Mouse (Mus musculus) limb, embryonic 11.5 days (tissue): ENCODE measurements around the gene Rps6kc1. TPM values are rescaled to one million over a fixed set of nuclear protein-coding genes. Genes with fewer than 3 reads are reported as not detected.

ENCODE experiments used
- ATAC-seq: fragments of 200-750 bp; cut with Nextera tagmentation; 2 replicates; pipeline ENCODE4 v1.8.0; 2017; ENCODE audit warnings: low read depth; ENCODE audit not compliant: insufficient number of reproducible peaks, low FRiP score, low TSS enrichment
- DNase-seq: peaks from one replicate; pipeline ENCODE4 v3.0.0-alpha.2; 2015; ENCODE audit warnings: low spot score
- H3K27ac ChIP-seq: fragments of 300-500 bp; sonication (generic); replicated peaks from 2 replicates; pipeline ENCODE4 v1.5.1; 2014; ENCODE audit warnings: low read depth, mild to moderate bottlenecking, low read length
- H3K27me3 ChIP-seq: fragments of 300-500 bp; sonication (generic); 2 replicates; pipeline ENCODE4 v1.6.1; 2014; ENCODE audit warnings: mild to moderate bottlenecking, low read length, mixed read lengths; ENCODE audit not compliant: control insufficient read depth, insufficient read depth
- H3K36me3 ChIP-seq: fragments of 300-500 bp; sonication (generic); 2 replicates; pipeline ENCODE4 v1.6.1; 2014; ENCODE audit warnings: mild to moderate bottlenecking, low read length, moderate library complexity, mixed read lengths; ENCODE audit not compliant: control insufficient read depth, insufficient read depth
- H3K4me1 ChIP-seq: fragments of 300-500 bp; sonication (generic); 2 replicates; pipeline ENCODE4 v1.6.1; 2014; ENCODE audit warnings: low read length, mixed read lengths; ENCODE audit not compliant: control insufficient read depth, insufficient read depth
- H3K4me2 ChIP-seq: fragments of 300-500 bp; sonication (generic); 2 replicates; pipeline ENCODE4 v1.6.1; 2014; ENCODE audit warnings: low read depth, mild to moderate bottlenecking, moderate library complexity; ENCODE audit not compliant: severe bottlenecking
- H3K4me3 ChIP-seq: fragments of 300-500 bp; sonication (generic); 2 replicates; pipeline ENCODE4 v1.5.1; 2014; ENCODE audit warnings: low read depth, low read length
- H3K9ac ChIP-seq: fragments of 300-500 bp; sonication (generic); 2 replicates; pipeline ENCODE4 v1.6.1; 2014; ENCODE audit warnings: mild to moderate bottlenecking, low read length
- H3K9me3 ChIP-seq: fragments of 300-500 bp; sonication (generic); 2 replicates; pipeline ENCODE4 v1.6.1; 2016; ENCODE audit warnings: low read length; ENCODE audit not compliant: control insufficient read depth
- WGBS: fragments of 180-500 bp; shearing (Covaris S2); extraction: QIAGEN DNeasy Blood & Tissue Kit; methylation state at CpG from one replicate; pipeline ENCODE4 v1.1.7; 2014; 5-methylcytosine and 5-hydroxymethylcytosine counted together
- polyA plus RNA-seq: library from polyadenylated mRNA; unstranded; fragments of >200 nt; fragmentation: Nextera tagmentation; extraction: Ambion mirVana; gene quantifications from 2 replicates; pipeline ENCODE4 v1.2.1, GENCODE M21; 2014

Rps6kc1 gene
- polyA plus RNA-seq, 1 experiment from 2014 or later = 15.4 TPM

DNA sequence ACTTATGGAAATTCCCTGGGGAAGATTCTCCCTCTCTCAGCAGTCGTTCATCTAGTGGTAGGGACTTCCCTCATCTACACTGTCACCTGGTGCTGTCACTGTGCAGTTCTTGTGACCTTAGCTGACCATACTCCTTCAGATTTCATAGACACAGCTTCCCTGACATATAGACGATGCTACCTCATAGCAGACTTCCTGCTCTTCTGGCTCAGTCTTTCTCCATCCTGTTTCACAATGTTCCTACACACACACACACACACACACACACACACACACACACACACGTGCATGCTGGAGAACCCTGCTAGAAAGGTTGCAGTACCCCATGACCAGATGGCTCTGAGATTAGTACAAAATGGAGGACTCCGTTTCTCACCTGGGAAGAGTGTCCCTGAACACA is 66.2 kb downstream of the Rps6kc1 start:
- Histone ChIP-seq H3K27ac (no peak overlapping the region), H3K27me3 (no peaks in the 10 kb centered on the region), H3K9me3 (no peaks in the 10 kb centered on the region), H3K9ac (no peak overlapping the region), H3K4me2 (no peak overlapping the region), H3K4me1 (no peaks in the 10 kb centered on the region), H3K36me3 (no peaks in the 10 kb centered on the region), H3K4me3 (no peak overlapping the region)
- DNase-seq = no peak
- 84% methylated on average over 4 of the region's 4 CpGs for WGBS
- ATAC-seq = no peak

DNA sequence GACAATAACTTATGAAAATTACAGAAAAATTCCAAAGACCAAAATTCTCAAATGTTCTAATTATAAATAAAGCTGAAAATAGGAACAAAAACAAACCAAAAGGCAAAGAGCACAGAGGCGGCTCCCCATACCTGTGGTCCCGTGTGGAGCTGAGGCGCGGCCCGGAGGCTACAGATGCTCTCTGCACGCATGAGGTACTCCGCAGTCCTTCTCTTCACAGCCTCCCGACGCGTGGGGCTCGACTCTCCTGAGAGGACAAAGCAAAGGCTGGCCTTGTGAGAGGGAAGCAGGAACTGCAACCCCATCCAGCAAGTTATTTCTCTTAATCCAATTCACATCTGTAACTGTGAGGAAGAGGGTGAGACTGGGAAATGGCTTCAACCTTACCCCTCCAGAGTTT is 67.2 kb downstream of the Rps6kc1 start:
- Histone ChIP-seq H3K4me1 (no peaks in the 10 kb centered on the region), H3K4me2 (no peak overlapping the region), H3K9me3 (no peaks in the 10 kb centered on the region), H3K27me3 (no peaks in the 10 kb centered on the region), H3K4me3 (no peak overlapping the region), H3K36me3 (no peaks in the 10 kb centered on the region), H3K27ac (no peak overlapping the region), H3K9ac (no peak overlapping the region)
- WGBS = 92% methylated on average over 11 of the region's 11 CpGs
- ATAC-seq = no peak
- DNase-seq = no peak

DNA sequence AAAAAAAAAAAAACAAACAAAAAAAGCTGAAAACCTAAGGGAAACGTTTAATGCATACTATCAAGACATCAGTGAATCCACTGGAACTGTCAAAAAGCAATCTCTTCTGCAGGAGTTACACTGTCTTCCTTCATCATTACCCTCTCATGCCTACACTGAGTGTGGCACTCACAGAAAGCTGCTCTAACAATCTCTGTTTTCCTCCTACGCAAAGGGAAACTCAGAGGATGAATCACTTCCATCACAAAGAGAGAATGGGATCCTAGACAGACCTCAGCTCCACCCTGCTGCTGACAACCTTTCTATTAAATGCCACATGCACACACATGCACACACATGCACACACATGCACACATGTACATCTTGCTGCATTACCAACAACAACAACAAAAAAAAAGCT is 75.5 kb downstream of the Rps6kc1 start:
- H3K4me1 ChIP-seq = no peaks in the 10 kb centered on the region
- H3K9me3 ChIP-seq = no peaks in the 10 kb centered on the region
- DNase-seq (no peak), ATAC-seq (no peak)
- no peaks in the 10 kb centered on the region for H3K27me3 ChIP-seq
- H3K27ac ChIP-seq = no peak overlapping the region
- WGBS = 89% methylated on average over 2 of the region's 2 CpGs
- no peaks in the 10 kb centered on the region for H3K36me3 ChIP-seq
- no peak overlapping the region for H3K9ac ChIP-seq
- H3K4me2 ChIP-seq = no peak overlapping the region
- H3K4me3 ChIP-seq = no peak overlapping the region

DNA sequence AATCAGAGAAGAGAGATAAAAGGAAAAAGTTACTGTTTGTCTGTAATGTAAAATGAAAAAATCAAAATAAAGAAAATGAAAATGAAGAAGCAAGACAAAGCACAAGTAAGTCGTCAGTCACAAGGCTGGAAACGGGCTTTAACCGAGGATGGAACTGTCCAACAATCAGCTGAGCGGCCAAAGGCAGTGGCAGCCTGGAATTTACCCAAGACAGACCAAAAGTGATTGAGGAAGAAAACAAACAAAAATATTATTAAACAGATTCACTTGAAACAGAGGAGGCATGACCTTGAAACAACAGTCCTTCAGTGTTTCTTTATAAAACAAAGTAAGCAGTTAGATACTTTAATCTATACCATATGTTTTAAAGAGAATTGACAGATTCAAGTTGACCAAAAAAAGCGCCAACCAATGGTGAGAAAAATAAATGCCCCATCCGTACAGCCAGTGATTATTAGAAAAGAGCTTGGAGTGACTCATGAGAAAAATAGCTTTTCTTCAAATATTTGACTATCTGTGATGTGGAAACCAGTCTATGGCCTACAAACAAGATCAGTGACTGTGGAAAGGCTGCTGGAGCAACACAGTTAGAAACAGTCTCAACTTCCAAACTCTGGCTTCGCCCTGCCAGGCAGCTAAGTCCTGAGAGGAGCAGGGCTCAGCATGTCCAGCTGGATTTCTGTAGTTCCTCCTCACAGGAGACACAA is 77.2 kb downstream of the Rps6kc1 start:
- H3K9me3 ChIP-seq = no peaks in the 10 kb centered on the region
- no peak overlapping the region for H3K4me2 ChIP-seq
- no peak for ATAC-seq
- no peak for DNase-seq
- no peaks in the 10 kb centered on the region for H3K4me1 ChIP-seq
- H3K27ac ChIP-seq = no peak overlapping the region
- no peaks in the 10 kb centered on the region for H3K27me3 ChIP-seq
- 82% methylated on average over 7 of the region's 7 CpGs for WGBS
- no peak overlapping the region for H3K9ac ChIP-seq
- H3K36me3 ChIP-seq = no peaks in the 10 kb centered on the region
- H3K4me3 ChIP-seq = no peak overlapping the region

DNA sequence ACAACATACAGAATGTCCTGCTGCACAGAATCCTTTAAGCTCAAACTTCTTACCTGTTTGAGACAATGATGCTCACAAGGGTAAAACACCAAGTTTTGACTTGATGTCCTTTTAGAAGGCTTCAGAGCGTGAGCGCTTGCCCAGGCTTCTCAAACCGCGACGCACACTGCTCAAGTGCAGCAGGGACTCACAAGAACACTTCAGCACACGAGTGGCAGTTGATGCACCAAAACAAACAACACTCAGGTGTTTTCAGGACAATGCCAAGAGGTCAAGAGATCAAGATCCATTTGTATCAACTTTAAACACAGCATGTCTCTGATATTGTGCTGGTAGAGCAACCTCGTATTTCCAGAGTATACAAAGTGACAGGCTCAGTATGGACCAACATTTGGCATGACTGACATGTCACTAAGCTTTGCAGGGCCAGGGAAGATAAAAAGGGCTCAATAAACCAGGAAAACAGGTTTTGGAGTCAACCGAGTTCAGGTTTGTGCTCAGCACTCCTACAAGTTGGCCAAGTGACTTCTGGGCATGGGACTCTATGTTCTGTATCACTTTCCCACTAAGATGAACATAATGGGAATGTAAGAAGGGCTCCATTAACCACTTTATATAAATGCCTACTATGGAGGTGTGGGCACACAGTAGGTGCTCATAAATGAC is 78.5 kb downstream of the Rps6kc1 start:
- Histone ChIP-seq H3K27me3 (no peaks in the 10 kb centered on the region), H3K4me3 (no peak overlapping the region), H3K36me3 (no peaks in the 10 kb centered on the region), H3K27ac (no peak overlapping the region), H3K9me3 (no peaks in the 10 kb centered on the region), H3K4me1 (no peaks in the 10 kb centered on the region), H3K4me2 (no peak overlapping the region), H3K9ac (no peak overlapping the region)
- 90% methylated on average over 8 of the region's 8 CpGs for WGBS
- DNase-seq (no peak), ATAC-seq (no peak)

DNA sequence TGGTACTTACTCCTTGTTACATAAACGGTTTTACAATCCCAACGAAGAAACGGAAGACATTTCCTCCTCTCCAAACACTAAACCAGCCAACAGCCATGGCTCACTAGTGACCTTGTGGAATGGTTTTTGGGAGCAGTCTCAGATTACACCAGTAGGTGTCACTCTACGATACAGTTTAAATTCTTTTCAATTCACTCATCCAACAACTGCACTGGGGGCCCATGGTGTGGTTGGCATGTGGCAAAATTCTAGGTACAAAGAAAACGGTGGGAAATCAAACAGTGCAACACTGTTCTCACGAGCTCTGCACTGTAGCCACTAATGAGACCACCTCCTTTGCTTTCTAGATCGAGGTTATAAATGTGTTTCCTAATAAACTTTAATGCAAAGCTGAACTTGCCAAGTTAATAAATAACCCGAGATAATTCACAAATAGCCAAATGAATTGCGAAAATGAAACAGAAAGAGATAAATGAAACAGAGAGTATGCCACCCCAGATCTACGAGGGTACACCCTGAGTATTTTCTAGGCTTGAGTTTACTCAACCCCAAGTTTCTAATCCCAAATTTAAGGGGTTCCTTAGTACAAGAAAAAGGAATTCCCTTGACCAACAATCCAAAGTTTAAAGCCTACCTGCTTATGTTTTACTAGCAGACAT is 79.6 kb downstream of the Rps6kc1 start:
- H3K4me3 ChIP-seq = no peak overlapping the region
- no peaks in the 10 kb centered on the region for H3K27me3 ChIP-seq
- ATAC-seq (no peak), DNase-seq (peak; percentile 73)
- no peaks in the 10 kb centered on the region for H3K36me3 ChIP-seq
- H3K4me1 ChIP-seq = no peaks in the 10 kb centered on the region
- H3K9ac ChIP-seq = no peak overlapping the region
- H3K4me2 ChIP-seq = no peak overlapping the region
- WGBS = 61% methylated on average over 10 of the region's 10 CpGs
- H3K9me3 ChIP-seq = no peaks in the 10 kb centered on the region
- no peak overlapping the region for H3K27ac ChIP-seq

DNA sequence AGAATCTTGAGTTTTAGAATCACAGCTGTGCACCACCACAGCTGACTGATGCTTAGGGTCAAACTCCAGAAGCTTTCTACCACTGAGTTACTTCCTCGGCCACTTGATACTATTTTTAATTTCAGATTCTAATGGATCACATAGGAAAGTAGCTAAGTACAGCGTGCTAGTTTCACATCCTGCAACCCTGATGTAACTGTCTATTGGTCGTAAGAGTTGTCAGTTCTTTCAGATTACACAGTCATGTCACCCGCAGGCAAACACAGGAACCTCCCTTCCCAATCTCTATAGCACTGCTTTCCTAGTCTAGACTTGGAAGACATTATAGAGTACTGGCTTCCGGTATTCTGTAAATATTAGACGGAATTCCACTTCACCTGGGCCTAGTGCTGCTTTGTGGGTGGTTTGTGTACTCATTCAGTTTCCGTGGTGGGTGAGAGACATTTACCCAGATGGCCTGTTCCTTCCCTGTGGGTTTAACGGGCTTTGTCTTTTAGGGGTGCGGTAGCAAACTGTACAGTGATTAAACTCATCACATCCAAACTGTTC is 85.0 kb downstream of the Rps6kc1 start:
- WGBS = 92% methylated on average over 9 of the region's 9 CpGs
- H3K4me3 ChIP-seq = no peak overlapping the region
- H3K27ac ChIP-seq = no peak overlapping the region
- no peaks in the 10 kb centered on the region for H3K36me3 ChIP-seq
- H3K9me3 ChIP-seq = no peaks in the 10 kb centered on the region
- no peak for DNase-seq
- no peak for ATAC-seq
- H3K4me2 ChIP-seq = no peak overlapping the region
- no peaks in the 10 kb centered on the region for H3K4me1 ChIP-seq
- H3K27me3 ChIP-seq = no peaks in the 10 kb centered on the region
- H3K9ac ChIP-seq = no peak overlapping the region

DNA sequence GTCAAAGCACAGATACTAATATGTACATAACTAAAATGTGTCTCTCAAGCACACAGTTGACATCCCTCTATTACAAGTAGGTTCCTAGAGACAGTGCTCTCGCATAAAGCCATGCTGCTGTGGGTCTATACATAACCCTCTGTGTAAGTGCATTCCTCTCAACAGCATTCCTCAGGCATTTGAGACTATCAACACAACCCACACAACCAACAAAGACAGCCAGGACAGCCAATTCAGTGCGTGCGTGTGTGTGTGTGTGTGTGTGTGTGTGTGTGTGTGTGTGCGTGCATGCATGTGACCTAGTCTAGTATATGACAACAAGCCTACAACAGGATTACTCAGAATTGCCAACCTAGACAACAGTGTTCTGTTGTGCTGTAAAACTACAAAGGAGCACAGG is 87.8 kb downstream of the Rps6kc1 start:
- ATAC-seq = no peak
- Histone ChIP-seq H3K4me2 (no peak overlapping the region), H3K9ac (no peak overlapping the region), H3K4me3 (no peak overlapping the region), H3K4me1 (no peaks in the 10 kb centered on the region), H3K36me3 (no peaks in the 10 kb centered on the region), H3K27ac (no peak overlapping the region), H3K9me3 (no peaks in the 10 kb centered on the region), H3K27me3 (no peaks in the 10 kb centered on the region)
- WGBS = 90% methylated on average over 4 of the region's 4 CpGs
- DNase-seq = no peak
